Mouse (Mus musculus) thymus, postnatal 4 days (tissue): ENCODE results near the gene Aoc2.
"Not testable (repeated sequence)": the region's sequence is repeated elsewhere in the genome, so short reads cannot be mapped to it uniquely, and the experiment has no call there.

ENCODE experiments used
- DNase-seq: peaks from one replicate; pipeline ENCODE4 v3.0.0; 2021

Aoc2 gene

GRCm38 (mm10) chr11:101315665-101316500, 9.0 kb upstream of the Aoc2 start, which contains the start of gene Psme3:
Gene Psme3, plus strand, starts transcription at chr11:101316213.
- DNase-seq, result peak; percentile 93

GRCm38 (mm10) chr11:101316501-101316917, 8.4 kb upstream of the Aoc2 start:
- DNase-seq, result no peak

GRCm38 (mm10) chr11:101323609-101324008, 1.3 kb upstream of the Aoc2 start:
- DNase-seq, result peak; percentile 77

- not testable (repeated sequence) for DNase-seq
These were observed 338 bp downstream of the Aoc2 start for GRCm38 (mm10) chr11:101325201-101325600.

- DNase-seq, result no peak
These were observed 1.3 kb downstream of the Aoc2 start for GRCm38 (mm10) chr11:101326147-101326546.

GRCm38 (mm10) chr11:101327311-101327710, 2.4 kb downstream of the Aoc2 start:
- no peak for DNase-seq

- DNase-seq, result no peak
These were observed 4.2 kb downstream of the Aoc2 start for GRCm38 (mm10) chr11:101328941-101329635.

- DNase-seq, result no peak
These were observed 5.6 kb downstream of the Aoc2 start, which contains the start of gene Aoc3 for GRCm38 (mm10) chr11:101330371-101330924. Gene Aoc3, plus strand, starts transcription at chr11:101330605.

GRCm38 (mm10) chr11:101330961-101331360, 6.1 kb downstream of the Aoc2 start:
- not testable (repeated sequence) for DNase-seq

- DNase-seq, result no peak
These were observed 7.7 kb downstream of the Aoc2 start for GRCm38 (mm10) chr11:101332537-101332936.

- no peak for DNase-seq
These were observed 9.2 kb downstream of the Aoc2 start for GRCm38 (mm10) chr11:101334023-101334422.

GRCm38 (mm10) chr11:101334516-101334915, 9.7 kb downstream of the Aoc2 start:
- no peak for DNase-seq

- peak; percentile 64 for DNase-seq
These were observed 10.8 kb downstream of the Aoc2 start for GRCm38 (mm10) chr11:101335685-101336084.

GRCm38 (mm10) chr11:101338123-101338760, 13.4 kb downstream of the Aoc2 start:
- peak; percentile 49 for DNase-seq

- no peak for DNase-seq
These were observed 22.4 kb downstream of the Aoc2 start for GRCm38 (mm10) chr11:101347083-101347775.

GRCm38 (mm10) chr11:101348774-101349173, 23.9 kb downstream of the Aoc2 start:
- no peak for DNase-seq

GRCm38 (mm10) chr11:101349216-101349615, 24.4 kb downstream of the Aoc2 start:
- no peak for DNase-seq

GRCm38 (mm10) chr11:101351100-101351720, 26.3 kb downstream of the Aoc2 start:
- no peak for DNase-seq

- no peak for DNase-seq
These were observed 26.9 kb downstream of the Aoc2 start for GRCm38 (mm10) chr11:101351721-101352111.

GRCm38 (mm10) chr11:101353436-101353835, 28.6 kb downstream of the Aoc2 start:
- DNase-seq, result no peak

GRCm38 (mm10) chr11:101354438-101355010, 29.7 kb downstream of the Aoc2 start:
- DNase-seq, result peak; percentile 34

- no peak for DNase-seq
These were observed 31.1 kb downstream of the Aoc2 start for GRCm38 (mm10) chr11:101355916-101356315.
